Mouse (Mus musculus) testis, adult 2 months (tissue): ENCODE measurements around the gene Polr1c. TPM values are rescaled to one million over a fixed set of nuclear protein-coding genes. Genes with fewer than 3 reads are reported as not detected.
A peak's percentile ranks its signal among the peaks of the same experiment; 100 is the strongest.

Experiments used
- H3K27ac ChIP-seq: fragments of 200-500 bp; 2 replicates; pipeline ENCODE4 v1.5.1; 2012; ENCODE audit warnings: low read depth, low read length; ENCODE audit not compliant: control insufficient read depth, insufficient read depth
- H3K27me3 ChIP-seq: fragments of 200-500 bp; 2 replicates; pipeline ENCODE4 v1.6.1; 2012; ENCODE audit warnings: mild to moderate bottlenecking, low read length, moderate library complexity; ENCODE audit not compliant: control insufficient read depth, insufficient read depth
- H3K36me3 ChIP-seq: fragments of 200-500 bp; 2 replicates; pipeline ENCODE4 v1.6.1; 2012; ENCODE audit warnings: mild to moderate bottlenecking, low read length; ENCODE audit not compliant: control insufficient read depth, insufficient read depth
- H3K4me1 ChIP-seq: fragments of 200-500 bp; 2 replicates; pipeline ENCODE4 v1.6.1; 2012; ENCODE audit warnings: low read length; ENCODE audit not compliant: control insufficient read depth, insufficient read depth
- H3K4me3 ChIP-seq: fragments of 200-500 bp; 2 replicates; pipeline ENCODE4 v1.5.1; 2012; ENCODE audit warnings: low read depth, mild to moderate bottlenecking, low read length, moderate library complexity, mixed read lengths; ENCODE audit not compliant: control insufficient read depth
- CTCF ChIP-seq: fragments of 200-500 bp; IDR thresholded peaks from 2 replicates; pipeline ENCODE4 v1.5.1; 2012; ENCODE audit warnings: low read depth, mild to moderate bottlenecking, inconsistent platforms, low read length, moderate library complexity; ENCODE audit not compliant: control insufficient read depth, insufficient read depth, insufficient replicate concordance
- POLR2A ChIP-seq: fragments of 200-500 bp; IDR thresholded peaks from 2 replicates; pipeline ENCODE4 v1.6.1; 2012; ENCODE audit warnings: low read depth, mild to moderate bottlenecking, inconsistent platforms, low read length, moderate library complexity; ENCODE audit not compliant: control insufficient read depth
- polyA plus RNA-seq: library from polyadenylated mRNA; depleted of rRNA; stranded (reverse); fragments of >200 nt; gene quantifications from 2 replicates; pipeline ENCODE4 v1.2.3, GENCODE M21; 2012

Gene Polr1c
- polyA plus RNA-seq, 1 experiment, result 57.5 TPM

DNA sequence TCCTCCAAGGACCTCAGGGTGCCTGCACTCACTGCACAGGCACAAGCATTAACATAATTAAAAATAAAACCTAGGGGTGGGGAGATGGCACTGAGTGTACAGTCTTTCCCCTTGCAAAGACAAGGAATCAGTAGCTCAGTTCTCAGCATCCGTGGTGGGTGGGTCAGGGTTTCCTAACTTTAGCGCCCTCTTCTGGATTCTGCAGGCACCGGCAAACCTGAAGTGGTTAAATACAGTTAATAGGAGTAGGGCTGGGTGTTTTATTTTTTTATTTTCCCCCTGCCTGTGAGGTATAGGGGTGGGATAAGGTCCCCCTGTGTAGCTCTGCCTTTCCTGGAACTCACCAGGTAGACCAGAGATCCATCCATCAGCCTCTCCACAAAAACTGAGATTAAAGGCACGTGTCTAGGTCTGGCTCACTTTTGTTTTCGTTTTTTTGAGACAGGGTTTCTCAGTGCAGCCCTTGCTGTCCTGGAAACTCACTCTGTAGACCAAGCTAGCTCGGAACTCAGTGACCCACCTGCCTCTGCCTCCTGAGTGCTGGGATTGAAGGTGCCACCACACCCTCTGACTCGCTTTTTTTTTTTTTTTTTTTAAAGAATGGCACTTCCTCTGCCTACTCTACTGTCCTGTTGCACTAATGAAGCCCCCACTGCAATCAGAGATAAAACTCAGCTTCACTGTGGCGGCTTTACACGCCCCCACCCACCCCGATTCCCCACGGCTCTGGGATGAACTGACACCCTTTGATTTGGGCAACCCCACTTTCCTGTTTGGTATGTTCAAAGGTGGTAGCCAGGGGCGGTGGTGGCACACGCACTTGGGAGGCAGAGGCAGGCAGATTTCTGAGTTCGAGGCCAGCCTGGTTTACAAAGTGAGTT lies 5.0 kb upstream of the Polr1c start:
- peaks cover 3% of the 10 kb centered on the region for H3K4me1 ChIP-seq
- no peaks in the 10 kb centered on the region; the same call in none of the 2 replicates for H3K36me3 ChIP-seq
- no peak overlapping the region; the same call in 1 of the 2 replicates for H3K27ac ChIP-seq
- TF ChIP-seq POLR2A (no peak), CTCF (no peak)
- H3K27me3 ChIP-seq, result no peaks in the 10 kb centered on the region
- H3K4me3 ChIP-seq, result peak overlapping the region; percentile 85

DNA sequence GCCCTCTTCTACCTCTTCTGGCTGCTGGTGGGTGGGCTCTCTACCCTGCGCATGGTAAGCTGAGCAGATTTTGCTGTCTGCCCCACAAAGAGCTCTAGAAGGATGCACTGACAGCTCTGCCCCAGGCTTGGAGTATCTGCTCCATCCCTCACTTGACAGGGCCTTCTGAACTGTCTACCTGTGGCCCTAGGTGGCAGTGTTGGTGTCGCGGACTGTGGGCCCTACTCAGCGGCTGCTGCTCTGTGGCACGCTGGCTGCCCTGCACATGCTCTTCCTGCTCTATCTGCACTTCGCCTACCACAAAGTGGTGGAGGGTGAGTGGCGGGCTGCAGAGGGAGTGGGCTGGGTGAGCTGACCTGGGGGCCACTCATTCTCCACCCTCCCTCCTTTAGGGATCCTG lies 3.3 kb upstream of the Polr1c start:
- no peaks in the 10 kb centered on the region; the same call in 1 of the 2 replicates for H3K36me3 ChIP-seq
- H3K27me3 ChIP-seq, result no peaks in the 10 kb centered on the region
- no peak overlapping the region for H3K27ac ChIP-seq
- H3K4me1 ChIP-seq, result peaks cover 3% of the 10 kb centered on the region
- TF ChIP-seq CTCF (no peak), POLR2A (no peak)
- H3K4me3 ChIP-seq, result no peak overlapping the region

DNA sequence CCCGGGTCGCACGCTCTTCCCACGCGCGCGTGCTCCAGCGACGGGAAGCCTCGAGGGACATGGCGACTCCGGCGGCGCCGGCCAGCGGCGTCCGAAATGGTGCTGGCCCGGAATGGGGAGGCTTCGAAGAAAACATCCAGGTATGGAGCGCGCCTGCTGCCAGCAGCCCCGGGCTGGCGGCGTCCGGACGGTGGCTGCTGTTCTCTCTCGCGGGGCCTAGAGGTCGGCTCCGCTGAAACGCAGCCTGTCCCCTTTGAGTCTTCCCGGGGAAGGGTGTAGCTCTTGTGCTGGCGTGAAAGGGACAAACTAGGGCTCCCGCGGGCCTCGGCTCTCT lies 302 bp upstream of the Polr1c start:
- Histone ChIP-seq H3K4me1 (peaks cover 5% of the 10 kb centered on the region), H3K27ac (peak overlapping the region; percentile 72), H3K36me3 (no peaks in the 10 kb centered on the region; the same call in 1 of the 2 replicates), H3K27me3 (no peaks in the 10 kb centered on the region), H3K4me3 (peak overlapping the region; percentile 98)
- no peak for TF ChIP-seq POLR2A
- TF ChIP-seq CTCF, result no peak

DNA sequence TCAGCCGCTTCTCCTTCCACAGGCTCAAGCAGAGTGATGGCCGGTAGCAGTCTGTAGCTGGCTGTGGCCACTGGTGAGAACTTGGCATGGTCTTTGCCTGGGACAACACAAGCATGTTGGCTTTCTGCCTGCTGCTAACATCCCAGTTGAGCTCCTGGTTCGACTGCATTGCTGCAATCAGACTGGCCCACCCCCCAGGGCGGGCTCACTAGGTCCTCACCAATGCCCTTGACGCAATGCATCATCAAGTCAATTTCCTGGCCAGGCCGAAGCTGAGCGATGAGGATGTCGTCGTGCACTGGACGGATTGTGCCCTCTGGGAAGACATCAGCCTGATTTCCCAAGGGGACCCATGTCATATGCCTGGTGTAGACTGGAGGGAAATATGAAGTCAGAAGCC lies 3.3 kb downstream of the Polr1c start:
- Histone ChIP-seq H3K4me3 (no peak overlapping the region), H3K4me1 (peaks cover 5% of the 10 kb centered on the region), H3K36me3 (peaks cover 2% of the 10 kb centered on the region; the same call in 1 of the 2 replicates), H3K27ac (no peak overlapping the region), H3K27me3 (no peaks in the 10 kb centered on the region)
- TF ChIP-seq CTCF (no peak), POLR2A (no peak)

DNA sequence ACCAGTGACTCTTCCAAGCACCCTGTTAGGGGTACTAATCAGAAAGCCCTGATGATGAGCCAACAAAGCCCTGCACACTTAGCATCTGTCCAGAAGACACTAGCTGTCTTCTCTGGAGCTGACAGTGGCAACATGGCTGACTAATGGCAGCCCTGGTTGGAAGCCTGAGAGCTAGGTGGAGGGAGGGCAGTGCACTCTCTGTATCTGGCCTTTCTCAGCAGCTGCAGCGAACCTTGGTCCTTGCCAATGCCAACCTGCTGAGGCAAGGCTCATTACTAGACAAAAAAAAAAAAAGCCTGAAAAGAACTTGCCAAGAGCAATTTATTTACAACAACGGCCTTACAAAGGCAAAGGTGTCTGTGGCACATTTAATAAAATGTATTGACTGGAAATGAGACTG lies 4.2 kb downstream of the Polr1c start:
- peaks cover 3% of the 10 kb centered on the region for H3K4me1 ChIP-seq
- H3K4me3 ChIP-seq, result no peak overlapping the region
- TF ChIP-seq POLR2A, result no peak
- TF ChIP-seq CTCF, result no peak
- no peaks in the 10 kb centered on the region for H3K27me3 ChIP-seq
- H3K36me3 ChIP-seq, result peaks cover 2% of the 10 kb centered on the region; the same call in 1 of the 2 replicates
- no peak overlapping the region for H3K27ac ChIP-seq

DNA sequence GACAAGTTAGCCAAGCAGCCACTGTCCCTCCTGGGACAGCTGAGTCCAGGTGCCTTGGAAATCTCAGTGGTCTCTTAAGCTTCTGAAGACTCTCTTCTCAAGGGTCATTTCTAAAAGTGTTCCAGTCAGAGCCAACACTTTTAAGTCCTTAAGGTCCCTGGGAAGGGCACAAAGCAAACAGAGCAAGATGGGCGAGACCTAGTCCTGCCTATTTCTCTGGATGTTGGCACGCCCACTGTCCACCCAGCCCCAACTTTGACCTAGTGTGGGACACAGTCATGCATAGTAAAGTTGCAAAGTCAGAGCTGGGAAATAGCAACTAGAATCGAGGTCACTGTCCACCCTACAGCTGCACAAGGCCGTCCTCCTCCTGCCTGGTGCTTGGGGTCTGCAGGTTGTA lies 4.9 kb downstream of the Polr1c start:
- TF ChIP-seq POLR2A (no peak), CTCF (no peak)
- peaks cover 2% of the 10 kb centered on the region; the same call in 1 of the 2 replicates for H3K36me3 ChIP-seq
- H3K27me3 ChIP-seq, result no peaks in the 10 kb centered on the region
- 0 out of 2 replicates have a peak, but pooled peaks cover 2% of the 10 kb centered on the region for H3K4me1 ChIP-seq
- no peak overlapping the region for H3K4me3 ChIP-seq
- no peak overlapping the region for H3K27ac ChIP-seq

DNA sequence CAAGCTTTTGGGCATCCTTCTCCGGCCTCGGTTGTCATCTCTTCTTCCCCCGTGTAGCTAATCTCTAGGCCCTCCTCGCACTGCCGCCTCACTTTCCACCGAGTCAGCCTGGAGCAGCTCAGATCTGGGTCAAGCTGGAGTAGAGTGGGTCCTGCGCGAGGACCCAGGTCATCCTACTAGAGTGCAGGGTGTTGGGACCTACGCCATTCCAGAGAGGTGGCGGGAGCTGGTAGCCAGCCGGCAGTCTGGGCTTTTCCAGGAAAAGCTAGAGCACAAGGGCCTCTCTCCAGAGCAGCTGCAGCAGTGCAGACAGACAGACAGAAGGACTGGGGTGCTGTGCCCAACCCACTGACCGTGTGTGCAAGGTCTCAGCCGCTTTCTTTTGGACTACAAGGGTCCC lies 5.6 kb downstream of the Polr1c start:
- H3K36me3 ChIP-seq, result peaks cover 3% of the 10 kb centered on the region
- no peaks in the 10 kb centered on the region for H3K27me3 ChIP-seq
- no peak overlapping the region for H3K4me3 ChIP-seq
- 0 out of 2 replicates have a peak, but pooled peaks cover 2% of the 10 kb centered on the region for H3K4me1 ChIP-seq
- no peak overlapping the region for H3K27ac ChIP-seq
- TF ChIP-seq POLR2A, result no peak
- TF ChIP-seq CTCF, result no peak
